Mouse (Mus musculus): ENCODE data around the gene Arhgap22. TPM values are rescaled to one million over a fixed set of nuclear protein-coding genes. Genes with fewer than 3 reads are reported as not detected.

Arhgap22 gene
- total RNA-seq (2015; ENCODE audit: low replicate concordance) (not detected in 2 replicates), total RNA-seq (2017; ENCODE audit: low replicate concordance) (not detected in 2 replicates)

DNA sequence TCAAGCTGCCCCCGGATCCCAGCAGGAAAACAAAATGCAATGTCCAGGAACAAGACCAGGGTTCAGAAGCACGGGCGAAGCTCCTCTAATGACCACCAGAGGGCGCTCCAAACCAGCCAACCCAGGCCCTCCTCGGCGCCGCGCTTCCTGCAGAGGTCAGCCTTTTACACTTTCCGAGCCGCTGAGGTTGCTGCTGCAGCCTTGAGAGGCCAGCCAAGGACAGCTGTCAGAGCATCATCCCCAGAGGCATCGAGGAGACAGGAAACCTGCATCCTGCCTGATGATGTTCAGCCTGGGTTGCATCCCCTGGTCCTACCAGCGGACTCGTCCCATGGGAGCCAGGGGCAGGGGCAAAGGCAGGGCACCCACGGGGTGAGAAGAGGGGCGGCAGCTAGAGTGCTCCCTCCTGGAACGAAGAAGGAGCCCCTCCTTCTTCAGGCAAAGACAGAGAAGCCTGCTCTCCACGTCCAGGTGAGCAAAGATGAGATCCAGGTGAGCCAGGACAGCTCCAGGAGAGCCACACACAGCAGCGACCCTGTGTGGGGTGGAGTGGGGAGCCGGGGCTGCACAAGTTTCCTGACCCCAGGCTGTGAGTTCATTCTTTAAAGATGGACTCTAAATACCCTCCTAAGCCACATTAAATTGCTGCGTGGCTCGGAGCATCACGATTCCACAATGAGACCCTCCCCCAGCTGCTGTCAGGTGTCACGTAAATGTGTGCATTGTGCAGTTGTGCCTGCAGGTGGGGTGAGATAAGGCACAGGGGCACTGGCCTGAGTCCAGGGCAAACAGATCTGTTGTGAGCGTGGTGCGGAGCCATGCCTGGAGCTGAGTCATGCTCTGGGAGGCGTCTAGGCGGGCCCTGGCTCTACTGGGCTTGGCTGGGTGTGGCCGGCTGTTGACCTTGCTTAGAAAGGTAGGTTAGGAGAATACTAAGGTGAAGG, at the start of gene Arhgap22:
Gene Arhgap22 (plus strand): TSS at position 204 of the 944 bp plus-strand sequence.
- peak; percentile 79 for ATAC-seq (replicated peaks; ENCODE audit: low FRiP score, poor library complexity, severe bottlenecking)

DNA sequence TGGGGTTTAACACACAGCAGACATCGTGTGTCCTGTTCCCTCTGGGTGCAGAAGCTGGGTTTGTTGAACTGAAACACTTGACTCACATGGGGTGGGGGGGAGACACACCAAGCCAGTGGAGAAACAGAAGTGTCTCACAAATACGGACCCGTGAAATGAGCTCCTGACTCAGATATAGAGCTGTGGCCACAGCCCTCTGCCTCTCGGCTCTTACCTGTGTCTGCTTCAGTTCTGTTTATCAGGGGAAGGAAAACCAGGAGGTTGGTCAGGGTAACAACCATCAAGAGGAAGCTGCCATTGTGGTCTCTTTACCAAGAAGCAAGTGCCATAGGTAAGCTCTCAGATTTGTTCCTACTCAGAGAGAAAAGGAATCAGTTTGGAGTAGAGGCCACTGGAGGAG, 45.1 kb upstream of the Arhgap22 start:
- no peak for ATAC-seq (replicated peaks; ENCODE audit: low FRiP score, poor library complexity, severe bottlenecking)

DNA sequence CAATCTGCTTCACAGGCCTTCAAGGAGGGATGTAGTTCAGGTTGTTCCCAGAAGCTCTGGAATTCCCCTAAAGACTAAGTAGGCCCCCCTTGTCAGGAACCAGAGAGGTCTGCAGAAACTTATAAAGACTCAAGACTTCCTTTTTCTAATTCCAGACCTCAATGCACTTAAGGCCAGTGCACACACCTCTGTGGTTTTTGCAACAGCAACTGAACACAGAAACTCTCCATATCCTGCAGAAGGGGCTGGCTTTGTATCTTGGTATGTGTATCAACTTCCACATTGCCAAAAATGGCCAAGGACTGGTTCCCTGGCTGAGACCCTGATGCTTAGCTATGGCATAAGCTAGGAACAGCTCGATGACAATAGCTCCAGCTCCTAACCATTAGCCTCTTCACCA, 41.9 kb upstream of the Arhgap22 start:
- ATAC-seq (replicated peaks; ENCODE audit: low FRiP score, poor library complexity, severe bottlenecking) = no peak

- ATAC-seq (replicated peaks; ENCODE audit: low FRiP score, poor library complexity, severe bottlenecking) = no peak
Observed at GRCm38 (mm10) chr14:33175059-33175821, 38.6 kb upstream of the Arhgap22 start.

- ATAC-seq (replicated peaks; ENCODE audit: low FRiP score, poor library complexity, severe bottlenecking) = no peak
Observed at GRCm38 (mm10) chr14:33180102-33180501, 33.7 kb upstream of the Arhgap22 start.

GRCm38 (mm10) chr14:33185068-33185800, 28.6 kb upstream of the Arhgap22 start, which contains the start of gene Wdfy4:
Wdfy4 (minus strand) TSS chr14:33185508.
- ATAC-seq (replicated peaks; ENCODE audit: low FRiP score, poor library complexity, severe bottlenecking) = no peak

- ATAC-seq (replicated peaks; ENCODE audit: low FRiP score, poor library complexity, severe bottlenecking) = no peak
Observed at GRCm38 (mm10) chr14:33187201-33187600, 26.6 kb upstream of the Arhgap22 start.

GRCm38 (mm10) chr14:33189230-33189629, 24.6 kb upstream of the Arhgap22 start:
- ATAC-seq (replicated peaks; ENCODE audit: low FRiP score, poor library complexity, severe bottlenecking) = no peak

DNA sequence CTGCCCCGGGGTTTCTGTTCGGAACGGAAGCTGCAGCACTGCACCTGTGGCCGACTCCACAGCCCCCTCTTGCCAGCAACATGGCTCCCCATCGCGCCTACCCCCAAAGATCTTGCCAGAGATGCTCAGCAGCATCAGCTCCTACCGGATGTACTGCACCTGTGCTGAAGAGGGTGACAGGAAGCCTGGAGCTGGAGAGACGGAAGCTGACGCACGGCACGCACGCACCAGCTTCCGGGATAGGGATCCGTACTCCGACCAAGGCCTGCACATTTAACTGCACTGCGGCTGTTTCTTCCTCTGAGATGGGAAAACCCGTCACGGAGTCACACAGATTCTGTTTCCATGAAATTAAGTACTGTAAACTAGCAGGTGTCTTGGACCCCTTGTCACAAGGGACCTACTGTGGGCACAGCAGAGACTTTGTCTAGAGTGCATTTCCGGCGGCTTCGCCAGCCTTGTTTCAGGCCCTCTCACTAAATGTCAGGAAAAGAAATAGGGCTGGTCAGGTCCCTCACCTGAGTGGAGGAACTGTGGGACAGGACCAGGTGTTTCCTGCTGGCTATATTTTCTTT, 23.9 kb upstream of the Arhgap22 start:
- no peak for ATAC-seq (replicated peaks; ENCODE audit: low FRiP score, poor library complexity, severe bottlenecking)

DNA sequence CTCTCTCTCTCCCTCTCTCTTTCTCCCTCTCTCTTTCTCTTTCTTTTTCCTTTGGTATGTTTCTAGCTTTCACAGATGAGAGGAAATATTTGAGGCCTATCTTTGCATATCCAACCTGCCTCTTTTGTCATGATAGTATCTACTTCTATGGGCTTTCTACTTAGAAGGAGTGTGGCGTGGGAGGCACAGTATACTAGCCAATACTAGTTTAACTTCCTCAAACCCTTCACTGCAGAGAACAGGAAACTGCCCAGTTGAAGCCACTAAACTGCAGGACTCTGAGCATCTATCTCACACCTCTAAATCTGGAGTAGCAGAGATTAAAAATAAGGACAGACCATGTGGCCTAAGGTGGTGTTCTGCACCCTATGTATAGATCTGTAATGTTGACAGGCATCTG, 23.2 kb upstream of the Arhgap22 start:
- no peak for ATAC-seq (replicated peaks; ENCODE audit: low FRiP score, poor library complexity, severe bottlenecking)

DNA sequence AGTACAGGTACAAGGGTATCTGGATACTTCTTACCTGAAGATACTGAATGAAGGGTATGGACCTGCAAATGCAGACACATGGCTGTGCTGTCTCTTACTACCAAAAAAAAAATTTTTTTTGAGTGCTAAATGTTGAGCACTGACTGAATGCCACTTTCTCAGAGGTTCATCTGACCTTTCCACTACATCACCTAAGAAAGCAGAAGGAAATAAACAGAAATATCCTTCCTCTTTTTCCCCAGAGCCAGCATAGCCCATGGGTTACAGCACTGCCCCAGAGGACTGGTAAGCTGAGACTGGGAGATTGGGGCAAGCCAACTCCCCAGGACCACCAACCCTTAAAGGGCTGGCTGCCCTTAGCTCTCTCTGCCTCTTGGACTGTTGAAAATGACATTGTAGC, 20.1 kb upstream of the Arhgap22 start:
- no peak for ATAC-seq (replicated peaks; ENCODE audit: low FRiP score, poor library complexity, severe bottlenecking)

GRCm38 (mm10) chr14:33194241-33194640, 19.6 kb upstream of the Arhgap22 start:
- no peak for ATAC-seq (replicated peaks; ENCODE audit: low FRiP score, poor library complexity, severe bottlenecking)

DNA sequence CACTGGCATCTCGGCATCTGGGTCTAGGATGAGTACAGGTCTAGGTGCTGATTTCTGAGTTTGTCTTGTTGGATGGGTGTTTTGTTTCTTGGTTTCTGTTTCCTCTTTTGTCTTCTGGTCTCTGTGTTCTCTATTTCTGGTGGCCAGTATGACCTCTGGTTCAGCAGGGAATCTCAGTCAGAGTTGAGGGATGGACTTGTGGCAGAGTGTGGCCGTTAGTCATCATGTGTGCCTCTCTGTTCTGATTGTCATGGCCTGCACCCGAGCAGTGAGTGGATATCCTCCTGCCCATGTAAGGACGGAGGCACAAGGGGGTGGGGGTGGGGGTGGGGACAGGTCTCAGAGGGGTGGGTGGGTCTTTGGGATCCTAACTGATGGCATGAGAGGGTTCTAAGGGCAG, 11.7 kb upstream of the Arhgap22 start:
- ATAC-seq (replicated peaks; ENCODE audit: low FRiP score, poor library complexity, severe bottlenecking) = no peak

- no peak for ATAC-seq (replicated peaks; ENCODE audit: low FRiP score, poor library complexity, severe bottlenecking)
Observed at GRCm38 (mm10) chr14:33202885-33203284, 10.9 kb upstream of the Arhgap22 start.

GRCm38 (mm10) chr14:33203777-33204176, 10.0 kb upstream of the Arhgap22 start:
- ATAC-seq (replicated peaks; ENCODE audit: low FRiP score, poor library complexity, severe bottlenecking) = no peak

DNA sequence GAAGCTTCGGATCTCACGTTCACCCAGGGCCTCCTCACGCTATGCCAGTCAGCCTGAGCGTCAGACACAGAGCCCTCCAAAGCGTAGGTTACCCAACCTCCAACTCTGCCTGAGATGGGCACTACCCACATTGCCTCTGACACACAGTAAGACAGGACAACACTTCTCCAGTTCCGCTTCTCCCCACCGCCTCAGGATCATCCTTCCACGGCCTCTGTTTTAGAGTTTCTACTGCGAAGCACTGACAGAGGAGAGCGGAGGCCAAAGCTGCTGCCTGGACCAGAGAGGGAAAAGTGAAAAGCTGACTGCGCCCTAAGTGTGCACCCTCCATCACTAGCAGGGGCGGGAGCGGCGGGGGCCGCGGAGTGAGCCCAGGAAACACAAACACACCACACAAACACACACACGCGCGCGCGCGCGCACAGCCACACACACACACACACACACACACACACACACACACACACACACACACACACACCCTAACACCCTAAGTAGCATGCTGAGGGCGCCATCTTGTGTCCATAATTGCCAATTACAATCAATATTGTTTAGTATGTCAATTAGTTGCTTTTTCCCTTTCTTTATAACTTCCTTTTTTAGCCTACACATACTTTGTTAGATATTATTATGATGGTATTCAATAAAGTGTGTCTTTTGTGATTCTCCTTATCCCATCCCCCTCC, 8.4 kb upstream of the Arhgap22 start:
- no peak for ATAC-seq (replicated peaks; ENCODE audit: low FRiP score, poor library complexity, severe bottlenecking)

DNA sequence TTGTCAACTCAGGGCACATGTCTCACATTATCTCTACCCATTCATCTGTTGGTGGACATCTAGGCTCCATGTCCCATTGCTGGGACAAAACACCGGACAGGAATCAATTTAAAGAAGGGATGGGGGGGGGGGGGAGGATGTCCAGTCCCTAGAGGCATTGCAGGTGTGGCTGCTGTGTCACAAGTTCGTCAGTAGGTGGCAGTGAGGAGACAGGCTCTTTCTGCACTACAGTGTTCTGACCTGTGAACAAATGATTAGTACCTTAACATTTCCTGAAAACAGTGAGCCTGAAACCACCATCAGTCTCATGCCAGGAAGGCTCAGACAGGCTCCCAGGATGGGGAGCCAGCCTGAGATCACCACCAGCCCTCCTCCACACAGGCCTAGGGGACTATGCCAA, 6.8 kb upstream of the Arhgap22 start:
- ATAC-seq (replicated peaks; ENCODE audit: low FRiP score, poor library complexity, severe bottlenecking) = no peak

GRCm38 (mm10) chr14:33208331-33208730, 5.5 kb upstream of the Arhgap22 start:
- no peak for ATAC-seq (replicated peaks; ENCODE audit: low FRiP score, poor library complexity, severe bottlenecking)

DNA sequence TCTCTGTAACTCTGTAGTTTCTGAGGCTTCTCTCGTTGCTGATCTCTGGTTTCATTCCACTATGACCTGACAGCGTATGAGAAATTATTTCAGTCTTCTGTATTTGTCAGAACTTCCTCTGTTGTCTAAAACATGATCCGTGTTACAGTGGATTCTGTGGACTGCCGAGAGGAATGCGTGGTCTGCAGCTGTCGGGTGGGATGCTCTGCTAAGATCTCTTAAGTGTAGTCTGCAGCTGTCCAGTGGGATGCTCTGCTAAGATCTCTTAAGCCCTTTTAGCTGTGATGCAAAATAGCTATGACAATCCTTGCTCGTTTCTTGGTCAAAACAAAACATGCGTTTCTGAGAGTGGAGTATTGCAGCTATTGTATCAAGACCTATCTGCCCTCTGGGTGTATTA, 3.0 kb upstream of the Arhgap22 start:
- no peak for ATAC-seq (replicated peaks; ENCODE audit: low FRiP score, poor library complexity, severe bottlenecking)

All from erythroblast, adult 5-6 weeks (primary cell).